Mouse (Mus musculus): ENCODE measurements at regions not wholly inside any gene's neighbourhood (a gene's known extent, or its start where the extent isn't known, plus 50 kb on each side); places are given as distances from the start of the nearest gene placed in this dataset.

DNA sequence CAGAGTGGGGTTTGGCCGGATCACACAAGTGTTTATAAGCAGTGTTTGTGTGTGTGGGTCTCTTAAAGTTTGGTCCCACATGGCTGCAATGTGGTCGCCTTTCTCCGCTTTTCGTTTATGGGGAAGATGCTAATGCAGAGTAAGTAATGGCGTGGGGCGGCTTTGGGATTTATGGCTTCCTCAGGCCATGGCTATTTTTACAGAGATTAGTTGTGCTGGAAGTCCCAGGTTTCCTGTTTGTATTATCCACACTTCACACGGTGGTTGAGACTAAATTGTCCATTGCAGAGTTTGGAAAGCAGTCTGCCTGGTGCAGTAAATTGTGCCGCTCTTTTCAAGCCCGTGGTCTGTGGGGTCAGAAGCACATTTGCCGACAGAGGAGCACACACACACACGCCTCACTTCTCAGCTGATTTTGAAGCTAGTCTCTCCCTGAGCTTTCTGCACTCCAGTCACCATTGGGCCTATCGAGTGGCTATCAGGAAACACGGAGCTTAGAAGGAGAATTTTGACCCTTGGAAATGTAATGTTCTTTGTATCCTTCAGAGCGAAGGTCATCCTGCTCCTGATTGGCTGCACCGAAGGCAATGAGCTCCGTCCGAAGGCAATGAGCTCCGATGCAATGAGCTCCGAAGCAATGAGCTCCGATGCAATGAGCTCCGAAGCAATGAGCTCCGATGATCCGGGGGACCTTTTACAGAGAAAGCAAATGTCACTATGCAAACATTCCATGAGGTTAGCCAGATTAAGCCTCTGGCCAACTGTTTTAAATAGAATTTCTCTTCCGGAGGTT is 142.9 kb upstream of the Dkk2 start:
- TF ChIP-seq CTCF (IDR thresholded peaks at IDR 0.05; ENCODE audit: extremely low read depth, insufficient read depth, low read length) (no peak), POLR2A (IDR thresholded peaks at IDR 0.05; ENCODE audit: extremely low read depth, insufficient read depth, low read length) (no peak)
- no peak overlapping the region for H3K27ac ChIP-seq (ENCODE audit: insufficient read depth, low read length)
- no peaks in the 10 kb centered on the region for H3K4me1 ChIP-seq (ENCODE audit: control insufficient read depth, insufficient read depth, low read length)
- no peak overlapping the region for H3K4me3 ChIP-seq (ENCODE audit: insufficient read depth, low read length)

DNA sequence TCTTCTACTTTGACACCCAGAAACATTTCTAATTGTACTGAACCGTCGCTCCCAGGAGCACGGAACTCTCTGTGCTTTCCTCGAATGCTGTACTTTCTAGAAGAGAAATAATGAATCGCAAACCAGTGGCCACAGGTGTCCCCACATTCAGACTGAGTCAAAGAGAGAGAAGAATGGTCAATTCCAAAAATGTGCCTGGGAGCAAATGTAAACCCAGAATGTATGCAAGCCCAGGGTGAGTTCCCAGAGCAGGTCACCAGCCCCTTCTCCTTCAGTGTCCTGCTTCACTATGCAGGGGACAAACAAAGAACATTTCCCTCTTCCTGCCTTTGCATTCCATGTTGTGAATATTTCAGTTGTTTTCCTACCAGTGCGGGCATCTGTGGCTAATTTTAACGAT is 141.7 kb upstream of the Dkk2 start:
- Histone ChIP-seq H3K4me1 (ENCODE audit: control insufficient read depth, insufficient read depth, low read length) (no peaks in the 10 kb centered on the region), H3K4me3 (ENCODE audit: insufficient read depth, low read length) (no peak overlapping the region), H3K27ac (ENCODE audit: insufficient read depth, low read length) (no peak overlapping the region)
- no peak for TF ChIP-seq POLR2A (IDR thresholded peaks at IDR 0.05; ENCODE audit: extremely low read depth, insufficient read depth, low read length)
- no peak for TF ChIP-seq CTCF (IDR thresholded peaks at IDR 0.05; ENCODE audit: extremely low read depth, insufficient read depth, low read length)

DNA sequence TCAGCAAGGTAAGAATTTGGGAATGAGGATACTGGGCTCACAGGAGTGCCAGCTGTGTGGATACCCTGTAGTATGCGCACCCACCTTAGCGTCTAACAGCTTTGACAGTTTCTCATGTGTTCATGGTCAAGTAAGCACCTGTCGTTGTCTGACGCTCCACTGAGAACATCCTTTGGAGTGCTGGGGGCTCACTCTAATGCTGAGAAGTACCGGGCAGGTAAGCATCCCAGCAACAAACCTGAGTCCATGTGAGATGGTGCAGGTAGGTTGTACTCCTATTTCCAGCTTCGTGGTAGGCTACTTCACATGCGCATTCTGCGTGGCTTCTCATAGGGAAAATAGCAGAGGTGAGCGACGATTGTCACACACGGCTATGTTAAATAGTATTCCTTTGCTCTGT is 129.3 kb upstream of the Dkk2 start:
- Histone ChIP-seq H3K4me1 (ENCODE audit: control insufficient read depth, insufficient read depth, low read length) (no peaks in the 10 kb centered on the region), H3K27ac (ENCODE audit: insufficient read depth, low read length) (no peak overlapping the region), H3K4me3 (ENCODE audit: insufficient read depth, low read length) (no peak overlapping the region)
- TF ChIP-seq POLR2A (IDR thresholded peaks at IDR 0.05; ENCODE audit: extremely low read depth, insufficient read depth, low read length) (no peak), CTCF (IDR thresholded peaks at IDR 0.05; ENCODE audit: extremely low read depth, insufficient read depth, low read length) (no peak)

DNA sequence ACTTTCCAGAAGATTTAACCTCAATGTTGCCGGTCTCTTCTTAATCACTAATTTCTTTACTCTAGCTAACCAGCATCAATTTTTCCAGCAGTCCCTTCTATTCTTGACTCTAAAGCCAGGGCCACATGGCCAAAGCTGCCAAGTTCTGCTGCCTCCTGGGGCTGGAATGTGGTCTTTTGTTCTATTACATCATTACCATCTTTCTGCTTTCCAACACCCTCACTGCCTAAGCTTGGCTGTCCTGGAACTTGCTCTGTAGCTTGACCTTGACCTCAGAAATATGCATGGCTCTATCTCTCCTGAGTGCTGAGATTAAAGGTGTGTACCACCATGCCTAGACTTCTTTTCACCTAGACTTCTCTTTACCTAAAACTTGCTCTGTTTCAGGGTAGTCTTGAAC is 124.5 kb upstream of the Dkk2 start:
- no peak for TF ChIP-seq POLR2A (IDR thresholded peaks at IDR 0.05; ENCODE audit: extremely low read depth, insufficient read depth, low read length)
- TF ChIP-seq CTCF (IDR thresholded peaks at IDR 0.05; ENCODE audit: extremely low read depth, insufficient read depth, low read length): no peak
- H3K4me1 ChIP-seq (ENCODE audit: control insufficient read depth, insufficient read depth, low read length): no peaks in the 10 kb centered on the region
- no peak overlapping the region for H3K4me3 ChIP-seq (ENCODE audit: insufficient read depth, low read length)
- no peak overlapping the region for H3K27ac ChIP-seq (ENCODE audit: insufficient read depth, low read length)

DNA sequence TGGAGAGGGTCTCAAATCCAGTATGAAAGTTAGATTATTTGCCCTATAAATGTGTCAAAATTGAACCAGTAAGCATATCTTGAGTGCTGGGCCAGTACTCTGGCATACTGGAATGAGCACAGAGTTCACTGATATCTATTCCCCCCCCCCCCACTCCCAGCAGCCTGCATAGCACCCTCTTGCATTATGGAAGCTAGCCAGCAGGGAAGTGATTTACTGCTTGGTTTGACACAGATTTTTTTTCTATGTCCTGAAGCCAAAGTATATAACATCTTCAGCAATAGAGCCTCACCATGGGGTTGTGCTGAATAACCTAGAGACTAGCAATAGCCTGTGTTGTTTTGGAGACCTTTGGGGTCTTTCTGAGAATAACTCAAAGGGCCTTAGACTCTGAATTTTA is 123.5 kb upstream of the Dkk2 start:
- no peak for TF ChIP-seq POLR2A (IDR thresholded peaks at IDR 0.05; ENCODE audit: extremely low read depth, insufficient read depth, low read length)
- TF ChIP-seq CTCF (IDR thresholded peaks at IDR 0.05; ENCODE audit: extremely low read depth, insufficient read depth, low read length): no peak
- no peak overlapping the region for H3K27ac ChIP-seq (ENCODE audit: insufficient read depth, low read length)
- H3K4me1 ChIP-seq (ENCODE audit: control insufficient read depth, insufficient read depth, low read length): no peaks in the 10 kb centered on the region
- no peak overlapping the region for H3K4me3 ChIP-seq (ENCODE audit: insufficient read depth, low read length)

DNA sequence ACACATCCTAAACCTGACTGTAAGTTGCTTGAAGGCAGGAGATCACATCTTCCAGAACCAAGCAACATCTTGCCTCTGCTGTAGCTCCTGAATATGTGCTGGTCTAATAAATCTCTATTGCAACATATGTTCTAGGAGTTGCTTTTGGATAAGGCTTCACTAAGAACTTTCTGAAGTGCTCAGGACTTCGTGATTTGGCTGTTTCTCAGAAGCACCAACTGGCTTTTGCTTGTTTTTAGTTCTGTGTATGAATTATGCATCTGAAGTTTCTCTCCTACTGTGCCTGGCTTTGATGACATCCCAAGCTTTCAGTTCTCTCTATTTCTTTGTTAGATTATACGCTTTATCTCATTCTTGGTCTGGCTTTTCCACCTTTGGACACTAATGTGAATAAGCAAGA is 122.2 kb upstream of the Dkk2 start:
- Histone ChIP-seq H3K4me3 (ENCODE audit: insufficient read depth, low read length) (no peak overlapping the region), H3K27ac (ENCODE audit: insufficient read depth, low read length) (no peak overlapping the region), H3K4me1 (ENCODE audit: control insufficient read depth, insufficient read depth, low read length) (no peaks in the 10 kb centered on the region)
- TF ChIP-seq POLR2A (IDR thresholded peaks at IDR 0.05; ENCODE audit: extremely low read depth, insufficient read depth, low read length): no peak
- no peak for TF ChIP-seq CTCF (IDR thresholded peaks at IDR 0.05; ENCODE audit: extremely low read depth, insufficient read depth, low read length)

DNA sequence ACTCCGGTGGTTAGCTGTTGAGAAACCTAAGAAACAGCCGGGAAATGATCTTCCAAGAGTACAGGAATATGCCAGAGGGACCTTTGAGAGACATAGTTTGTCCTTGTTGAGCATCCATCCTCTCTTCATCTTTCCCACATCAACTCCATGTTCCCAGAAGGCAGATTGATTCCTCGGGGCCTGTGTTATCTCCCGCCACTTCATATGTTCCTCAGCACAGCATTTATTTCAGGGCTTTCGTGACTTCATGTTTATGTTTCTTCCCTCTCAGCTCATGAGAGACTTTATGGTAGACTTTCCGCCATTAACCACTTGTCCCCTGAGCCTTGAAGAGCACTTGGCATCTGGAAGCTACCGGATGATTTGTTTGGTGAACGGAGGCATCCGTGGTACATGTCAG is 120.1 kb upstream of the Dkk2 start:
- no peak overlapping the region for H3K4me3 ChIP-seq (ENCODE audit: insufficient read depth, low read length)
- H3K4me1 ChIP-seq (ENCODE audit: control insufficient read depth, insufficient read depth, low read length): no peaks in the 10 kb centered on the region
- TF ChIP-seq POLR2A (IDR thresholded peaks at IDR 0.05; ENCODE audit: extremely low read depth, insufficient read depth, low read length) (no peak), CTCF (IDR thresholded peaks at IDR 0.05; ENCODE audit: extremely low read depth, insufficient read depth, low read length) (no peak)
- no peak overlapping the region for H3K27ac ChIP-seq (ENCODE audit: insufficient read depth, low read length)

DNA sequence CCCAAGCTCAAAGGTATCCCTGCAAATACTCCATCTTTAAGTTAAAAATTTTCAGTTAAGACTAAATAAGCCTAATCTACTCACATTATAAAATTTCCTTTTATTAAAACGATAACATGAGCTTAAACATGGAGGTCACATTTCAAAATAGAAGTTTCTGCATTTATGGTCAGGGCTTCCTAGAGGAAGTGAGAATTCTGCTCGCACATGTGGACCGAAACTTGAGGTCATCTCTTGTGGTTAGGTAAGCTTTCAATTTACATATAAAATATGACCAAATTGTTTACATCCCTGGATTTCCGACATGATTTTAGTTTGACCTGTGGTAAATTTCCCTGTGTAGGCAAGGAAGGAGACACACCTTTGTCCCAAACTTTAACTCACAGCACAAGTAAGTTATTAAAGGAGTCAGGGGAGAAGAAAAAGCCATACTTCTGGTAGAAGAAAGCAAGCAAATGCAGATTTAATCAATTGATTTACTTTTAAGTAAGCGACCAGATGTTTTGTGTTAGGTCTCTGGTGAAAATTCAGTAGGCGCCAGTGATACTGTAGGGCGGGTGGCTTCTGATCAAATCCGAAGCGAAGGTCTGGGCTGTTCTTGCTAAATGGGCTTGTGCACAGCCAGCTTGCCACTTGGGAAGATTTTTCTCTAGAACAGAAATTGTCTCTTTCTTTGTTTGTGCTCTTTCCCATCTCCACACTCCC is 119.5 kb upstream of the Dkk2 start:
- H3K27ac ChIP-seq (ENCODE audit: insufficient read depth, low read length): no peak overlapping the region
- H3K4me3 ChIP-seq (ENCODE audit: insufficient read depth, low read length): no peak overlapping the region
- no peak for TF ChIP-seq POLR2A (IDR thresholded peaks at IDR 0.05; ENCODE audit: extremely low read depth, insufficient read depth, low read length)
- H3K4me1 ChIP-seq (ENCODE audit: control insufficient read depth, insufficient read depth, low read length): no peaks in the 10 kb centered on the region

DNA sequence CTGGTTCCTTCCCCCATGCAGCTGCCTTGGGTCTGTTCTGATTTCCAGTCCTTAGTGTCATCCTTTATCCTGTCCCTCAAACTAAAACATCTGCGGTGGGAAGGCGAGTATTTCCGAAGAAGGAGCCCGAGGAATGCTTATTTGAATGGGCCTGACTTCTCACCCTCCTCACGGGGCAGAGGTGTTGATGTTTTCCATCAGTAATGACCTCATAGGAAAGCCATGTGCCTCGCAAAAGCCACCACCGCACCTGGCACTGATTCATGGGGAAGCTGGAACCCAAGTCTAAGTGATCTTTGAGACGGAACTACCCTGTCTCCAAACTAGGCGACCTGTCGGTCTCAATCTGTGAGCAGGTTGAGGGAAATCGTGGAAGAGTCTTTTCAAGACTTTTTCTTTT is 117.8 kb upstream of the Dkk2 start:
- TF ChIP-seq CTCF (IDR thresholded peaks at IDR 0.05; ENCODE audit: extremely low read depth, insufficient read depth, low read length) (no peak), POLR2A (IDR thresholded peaks at IDR 0.05; ENCODE audit: extremely low read depth, insufficient read depth, low read length) (no peak)

DNA sequence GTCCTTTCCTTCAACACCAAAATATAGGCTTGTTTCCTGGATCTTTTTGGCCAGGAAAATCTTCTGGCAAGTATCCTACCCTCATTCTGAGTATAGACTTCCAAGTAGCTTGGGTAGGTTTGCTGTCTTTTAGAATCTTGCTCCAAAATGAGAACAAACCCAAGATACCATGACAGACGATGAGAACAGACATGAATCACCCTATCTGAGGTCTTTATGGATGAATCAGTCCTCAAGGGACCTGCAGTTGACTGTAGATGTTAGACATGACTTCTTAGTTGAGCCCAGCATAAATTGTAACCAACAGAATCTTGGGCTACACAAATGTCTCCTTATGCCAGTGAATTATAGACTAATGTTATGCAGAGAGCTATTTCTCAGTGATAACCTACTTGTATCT is 114.3 kb upstream of the Dkk2 start:
- Histone ChIP-seq H3K4me1 (ENCODE audit: control insufficient read depth, insufficient read depth, low read length) (no peaks in the 10 kb centered on the region), H3K27ac (ENCODE audit: insufficient read depth, low read length) (no peak overlapping the region), H3K4me3 (ENCODE audit: insufficient read depth, low read length) (no peak overlapping the region)
- TF ChIP-seq CTCF (IDR thresholded peaks at IDR 0.05; ENCODE audit: extremely low read depth, insufficient read depth, low read length) (no peak), POLR2A (IDR thresholded peaks at IDR 0.05; ENCODE audit: extremely low read depth, insufficient read depth, low read length) (no peak)

More for the DNA sequence above, 117.8 kb upstream of the Dkk2 start:
- Histone ChIP-seq H3K4me1 (ENCODE audit: control insufficient read depth, insufficient read depth, low read length) (no peaks in the 10 kb centered on the region), H3K27ac (ENCODE audit: insufficient read depth, low read length) (no peak overlapping the region), H3K4me3 (ENCODE audit: insufficient read depth, low read length) (no peak overlapping the region)
